Mouse (Mus musculus) heart, embryonic 10.5 days (tissue): ENCODE measurements around the gene 1700001P01Rik. TPM values are rescaled to one million over a fixed set of nuclear protein-coding genes. Genes with fewer than 3 reads are reported as not detected.

Experiments used
- DNase-seq: peaks from one replicate; pipeline ENCODE4 v3.0.0-alpha.2; 2017; ENCODE audit warnings: low spot score
- H3K27ac ChIP-seq: fragments of 300-500 bp; sonication (generic); 2 replicates; pipeline ENCODE4 v1.5.1; 2016; ENCODE audit warnings: mild to moderate bottlenecking
- H3K27me3 ChIP-seq: fragments of 300-500 bp; sonication (generic); 2 replicates; pipeline ENCODE4 v1.6.1; 2016; ENCODE audit warnings: mild to moderate bottlenecking; ENCODE audit not compliant: poor library complexity, insufficient read depth, severe bottlenecking
- H3K36me3 ChIP-seq: fragments of 300-500 bp; sonication (generic); 2 replicates; pipeline ENCODE4 v1.6.1; 2016; ENCODE audit warnings: mild to moderate bottlenecking, moderate library complexity
- H3K4me1 ChIP-seq: fragments of 300-500 bp; sonication (generic); 2 replicates; pipeline ENCODE4 v1.6.1; 2016; ENCODE audit warnings: mild to moderate bottlenecking
- H3K4me3 ChIP-seq: fragments of 300-500 bp; sonication (generic); 2 replicates; pipeline ENCODE4 v1.5.1; 2016; ENCODE audit warnings: mild to moderate bottlenecking, moderate library complexity
- H3K9me3 ChIP-seq: fragments of 300-500 bp; sonication (generic); 2 replicates; pipeline ENCODE4 v1.6.1; 2016; ENCODE audit warnings: mild to moderate bottlenecking, moderate library complexity
- WGBS: fragments of 180-500 bp; shearing (Covaris S2); methylation state at CpG from one replicate; pipeline ENCODE4 v1.1.7; 2016; 5-methylcytosine and 5-hydroxymethylcytosine counted together
- polyA plus RNA-seq: library from polyadenylated mRNA; unstranded; fragments of >200 nt; fragmentation: Nextera tagmentation; extraction: Ambion mirVana; gene quantifications from 2 replicates; pipeline ENCODE4 v1.2.1, GENCODE M21; 2016

The 1700001P01Rik gene
- polyA plus RNA-seq, result 0.30 TPM in 1 of 2 replicates, not detected in the other

DNA sequence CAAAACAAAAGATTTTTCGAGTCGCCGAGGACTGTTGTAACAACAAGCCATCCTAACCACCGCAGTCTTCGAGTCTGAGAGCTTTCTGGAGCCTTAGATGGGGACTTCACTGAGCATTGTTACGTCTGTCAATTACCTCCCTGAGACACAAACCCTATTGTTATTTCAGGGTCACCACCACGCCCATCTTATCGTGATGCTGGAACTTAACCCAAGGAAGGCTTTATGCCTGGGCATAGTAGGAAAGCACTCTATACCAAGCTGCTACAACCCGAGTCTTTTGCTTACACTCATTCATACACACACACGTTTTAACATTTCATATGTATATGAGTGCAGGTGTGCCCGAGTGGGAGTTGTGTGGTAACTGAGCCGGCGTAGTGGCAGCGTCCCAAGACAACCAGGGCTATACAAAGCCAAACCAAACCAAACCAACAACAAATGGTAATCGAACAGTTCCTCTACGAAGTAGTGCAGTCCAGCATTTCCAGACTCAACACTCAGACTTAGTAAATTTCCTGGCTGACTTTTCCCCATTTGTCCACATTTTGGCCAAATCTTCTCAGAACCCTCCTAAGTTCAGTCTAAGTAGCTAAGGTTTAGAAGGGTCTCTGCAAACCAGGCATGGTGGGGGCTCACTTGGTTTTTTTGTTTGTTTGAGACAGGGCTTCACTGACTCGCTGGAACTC, at the start of gene 1700001P01Rik:
Gene 1700001P01Rik (minus strand): TSS at position 111 of the 689 bp plus-strand sequence.
- H3K4me3 ChIP-seq, result no peak within 1 kb of the TSS
- peaks cover 57% of the 10 kb centered on the region for H3K36me3 ChIP-seq
- no peak within 1 kb of the TSS for H3K27ac ChIP-seq
- no peaks in the 10 kb centered on the region for H3K27me3 ChIP-seq
- no peaks in the 10 kb centered on the region for H3K9me3 ChIP-seq
- 49% methylated on average over 17 of the region's 17 CpGs for WGBS
- H3K4me1 ChIP-seq, result peaks cover 12% of the 10 kb centered on the region
- DNase-seq, result no peak

DNA sequence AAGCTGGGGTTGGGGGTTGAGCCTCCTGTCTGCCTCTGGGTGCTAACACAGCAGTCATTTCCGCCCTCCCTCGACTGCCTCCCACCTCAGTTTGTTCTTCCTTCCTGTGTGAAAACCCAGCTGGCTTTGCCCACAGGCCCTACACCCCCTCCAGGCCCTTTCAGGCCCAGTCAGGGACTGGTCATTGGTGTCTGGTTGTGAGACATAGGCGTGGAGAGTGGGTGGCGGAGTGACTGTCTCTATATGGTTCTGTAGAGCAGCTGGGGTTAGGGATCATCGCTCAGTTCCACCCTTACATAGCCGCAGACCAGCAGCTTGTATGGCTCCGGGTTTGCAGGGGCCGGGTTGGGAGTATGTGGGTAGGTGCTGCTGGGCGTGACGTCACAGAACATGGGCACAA, 49.6 kb upstream of the 1700001P01Rik start:
- no peaks in the 10 kb centered on the region for H3K27me3 ChIP-seq
- WGBS, result 80% methylated on average over 10 of the region's 10 CpGs
- no peak overlapping the region for H3K4me3 ChIP-seq
- peaks cover 42% of the 10 kb centered on the region for H3K4me1 ChIP-seq
- peaks cover 86% of the 10 kb centered on the region for H3K36me3 ChIP-seq
- DNase-seq, result no peak
- H3K27ac ChIP-seq, result no peak overlapping the region
- no peaks in the 10 kb centered on the region for H3K9me3 ChIP-seq

DNA sequence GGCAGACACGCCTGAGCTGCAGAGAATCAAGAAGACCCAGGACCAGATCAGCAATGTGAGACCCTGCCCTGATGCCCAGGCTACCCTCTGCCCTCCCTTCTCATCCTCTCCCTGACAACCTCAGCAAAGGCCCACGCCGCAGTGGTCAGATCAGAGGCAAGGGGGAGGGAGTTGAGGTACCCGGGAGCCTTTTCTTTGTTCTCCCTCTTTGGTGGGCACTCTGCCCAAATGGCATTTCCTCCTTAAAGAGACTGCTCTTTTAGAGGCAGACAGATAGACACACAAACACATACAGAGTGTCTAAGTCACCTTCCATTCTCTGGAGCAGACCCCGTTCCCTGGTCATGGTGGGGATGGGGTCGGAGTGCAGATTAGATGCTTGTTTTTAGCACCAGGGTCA, 49.2 kb upstream of the 1700001P01Rik start:
- Histone ChIP-seq H3K36me3 (peaks cover 84% of the 10 kb centered on the region), H3K9me3 (no peaks in the 10 kb centered on the region), H3K4me3 (no peak overlapping the region), H3K27ac (no peak overlapping the region), H3K27me3 (no peaks in the 10 kb centered on the region), H3K4me1 (peaks cover 46% of the 10 kb centered on the region)
- 74% methylated on average over 6 of the region's 6 CpGs for WGBS
- DNase-seq, result no peak

DNA sequence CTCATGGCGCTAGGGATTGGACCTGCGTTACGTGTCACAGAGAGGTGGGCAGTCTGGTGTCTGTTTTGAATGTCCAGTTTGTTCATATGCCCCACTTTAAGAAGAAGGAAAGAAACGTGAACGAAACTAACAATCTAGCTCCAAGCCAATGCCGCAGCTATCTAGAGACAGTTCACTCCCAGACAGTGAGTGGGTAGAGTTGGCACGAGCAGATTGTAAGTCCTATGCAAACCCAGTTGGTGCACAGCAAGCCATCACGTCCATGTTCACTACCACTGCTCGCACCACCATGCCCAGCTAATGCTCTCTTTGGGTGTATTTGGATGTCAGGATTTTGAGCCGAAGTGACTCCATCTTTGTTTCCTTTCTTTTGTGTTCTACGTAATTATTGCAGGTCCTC, 48.5 kb upstream of the 1700001P01Rik start:
- Histone ChIP-seq H3K4me1 (peaks cover 53% of the 10 kb centered on the region), H3K4me3 (no peak overlapping the region), H3K27me3 (no peaks in the 10 kb centered on the region), H3K9me3 (no peaks in the 10 kb centered on the region), H3K36me3 (peaks cover 79% of the 10 kb centered on the region), H3K27ac (no peak overlapping the region)
- no peak for DNase-seq
- 94% methylated on average over 11 of the region's 11 CpGs for WGBS

DNA sequence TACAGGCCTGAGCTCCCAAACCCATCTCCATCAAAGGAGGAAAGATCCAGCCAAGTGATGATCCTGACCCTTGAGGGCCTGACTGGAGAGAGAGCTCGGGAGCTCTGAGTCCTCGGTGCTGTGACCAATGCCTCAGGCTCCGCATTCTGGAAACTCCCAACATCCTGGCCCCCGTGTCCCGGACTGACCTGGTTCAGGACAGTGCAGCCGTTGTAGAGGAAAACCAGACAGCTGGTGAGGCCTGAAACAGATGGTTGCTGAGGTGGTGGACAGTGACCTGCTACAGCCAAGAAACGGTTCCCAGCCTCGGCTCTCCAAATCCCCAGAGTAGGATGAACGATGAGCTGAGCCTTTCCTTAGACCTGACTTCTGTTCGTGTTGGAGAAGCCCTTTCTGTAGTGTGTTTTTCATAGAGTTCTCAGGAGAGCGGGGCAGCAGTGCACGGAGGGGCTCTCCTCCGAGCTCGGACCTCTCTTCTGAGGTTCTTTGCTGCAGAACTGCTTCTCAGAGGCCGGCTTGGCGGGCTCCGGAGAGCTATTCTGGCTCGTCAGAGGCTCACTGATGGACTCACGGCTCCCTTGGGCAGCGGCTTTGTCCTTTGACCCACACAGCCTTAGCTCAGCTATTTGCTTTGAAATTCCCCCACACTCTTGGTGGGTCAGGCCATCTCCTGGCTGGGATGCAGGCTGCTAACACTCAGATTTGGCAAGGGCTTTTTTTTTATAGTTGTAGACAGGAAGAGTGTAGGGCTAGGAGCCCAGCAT, 47.3 kb upstream of the 1700001P01Rik start:
- WGBS, result 73% methylated on average over 20 of the region's 20 CpGs
- Histone ChIP-seq H3K4me1 (peaks cover 64% of the 10 kb centered on the region), H3K27ac (peak overlapping the region; percentile 59; the same call in 1 of the 2 replicates)

DNA sequence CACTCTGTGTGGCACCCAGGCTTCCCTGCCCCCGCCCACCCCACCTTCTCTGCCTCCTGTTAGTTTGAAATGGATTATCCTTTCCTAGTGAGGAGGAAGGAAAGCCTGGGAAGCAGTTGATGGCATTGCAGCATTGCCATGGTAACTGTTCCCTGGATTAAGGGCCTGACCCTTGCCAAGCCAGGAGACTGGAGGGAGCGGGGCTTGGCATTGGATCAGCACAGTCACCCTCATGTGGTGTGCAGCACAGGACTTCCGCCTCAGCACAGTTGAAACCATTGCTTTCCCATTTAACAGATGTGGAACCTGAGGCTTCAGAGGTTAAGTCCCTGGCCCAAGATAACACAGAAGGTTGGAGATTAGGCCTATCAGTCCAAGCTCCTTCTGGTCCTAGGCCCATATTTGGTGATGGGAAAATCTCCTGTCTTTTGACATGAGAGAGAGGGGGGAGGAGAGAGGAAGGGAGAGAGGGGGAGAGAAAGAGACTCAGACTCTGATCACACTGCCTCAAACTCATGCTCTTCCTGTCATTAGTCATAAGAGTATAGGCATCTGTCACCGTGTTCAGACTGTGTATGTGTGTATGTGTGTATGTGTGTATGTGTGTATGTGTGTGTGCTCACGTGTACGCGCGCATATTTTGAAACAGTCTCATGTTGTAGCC, 45.8 kb upstream of the 1700001P01Rik start:
- no peaks in the 10 kb centered on the region for H3K27me3 ChIP-seq
- peaks cover 67% of the 10 kb centered on the region for H3K4me1 ChIP-seq
- no peak overlapping the region; the same call in 1 of the 2 replicates for H3K4me3 ChIP-seq
- 93% methylated on average over 8 of the region's 8 CpGs for WGBS
- H3K9me3 ChIP-seq, result no peaks in the 10 kb centered on the region
- peaks cover 60% of the 10 kb centered on the region for H3K36me3 ChIP-seq
- H3K27ac ChIP-seq, result peak overlapping the region; percentile 59
- DNase-seq, result no peak

More for the DNA sequence above, 47.3 kb upstream of the 1700001P01Rik start:
- Histone ChIP-seq H3K9me3 (no peaks in the 10 kb centered on the region), H3K27me3 (no peaks in the 10 kb centered on the region), H3K36me3 (peaks cover 68% of the 10 kb centered on the region), H3K4me3 (no peak overlapping the region)
- DNase-seq, result no peak

DNA sequence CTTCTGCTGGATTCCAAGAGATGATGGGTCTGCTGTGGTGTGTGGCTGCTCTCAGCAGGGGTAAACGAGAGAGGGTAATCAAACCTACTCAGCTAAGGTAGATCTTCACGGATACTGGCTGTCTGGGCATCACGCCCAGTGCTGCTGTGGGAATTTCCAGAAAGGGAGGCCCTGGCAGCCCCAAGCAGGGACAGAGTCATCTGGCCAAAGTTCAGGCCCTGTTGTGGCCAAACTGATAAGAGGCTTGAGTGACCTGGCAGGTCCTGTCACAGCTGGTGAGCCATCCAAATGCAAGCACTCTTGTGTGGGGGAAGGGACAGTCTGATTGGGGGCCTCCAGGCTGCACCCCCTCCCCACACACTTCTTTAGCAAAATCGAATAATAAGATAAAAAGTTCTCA, 45.1 kb upstream of the 1700001P01Rik start:
- Histone ChIP-seq H3K27ac (peak overlapping the region; percentile 59; the same call in 1 of the 2 replicates), H3K36me3 (peaks cover 59% of the 10 kb centered on the region), H3K4me3 (no peak overlapping the region), H3K27me3 (no peaks in the 10 kb centered on the region), H3K4me1 (peaks cover 69% of the 10 kb centered on the region), H3K9me3 (no peaks in the 10 kb centered on the region)
- 27% methylated on average over 4 of the region's 4 CpGs for WGBS
- no peak for DNase-seq

DNA sequence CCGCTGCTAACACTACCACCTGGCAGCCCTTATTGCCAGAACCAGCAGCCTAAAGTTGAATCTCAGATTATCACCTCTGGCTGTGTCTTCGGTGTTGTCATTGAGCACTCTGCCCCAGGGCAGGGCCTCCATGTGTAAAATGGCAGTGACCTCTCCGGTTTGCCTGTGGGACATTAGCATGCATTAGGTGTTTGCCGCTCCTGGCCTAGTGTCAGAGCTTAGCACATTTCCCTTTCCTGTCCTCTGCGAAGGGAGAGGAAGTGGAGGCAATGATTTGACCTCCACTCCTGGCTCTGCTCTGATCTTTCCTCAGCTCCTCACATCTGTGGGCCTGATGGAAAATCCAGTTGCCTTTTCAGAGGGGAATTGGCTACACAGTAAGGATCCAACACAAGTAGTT, 44.2 kb upstream of the 1700001P01Rik start:
- Histone ChIP-seq H3K36me3 (peaks cover 58% of the 10 kb centered on the region), H3K9me3 (no peaks in the 10 kb centered on the region), H3K4me1 (peaks cover 78% of the 10 kb centered on the region), H3K4me3 (no peak overlapping the region), H3K27ac (no peak overlapping the region; the same call in 1 of the 2 replicates), H3K27me3 (no peaks in the 10 kb centered on the region)
- WGBS, result 65% methylated on average over 5 of the region's 5 CpGs
- DNase-seq, result no peak

DNA sequence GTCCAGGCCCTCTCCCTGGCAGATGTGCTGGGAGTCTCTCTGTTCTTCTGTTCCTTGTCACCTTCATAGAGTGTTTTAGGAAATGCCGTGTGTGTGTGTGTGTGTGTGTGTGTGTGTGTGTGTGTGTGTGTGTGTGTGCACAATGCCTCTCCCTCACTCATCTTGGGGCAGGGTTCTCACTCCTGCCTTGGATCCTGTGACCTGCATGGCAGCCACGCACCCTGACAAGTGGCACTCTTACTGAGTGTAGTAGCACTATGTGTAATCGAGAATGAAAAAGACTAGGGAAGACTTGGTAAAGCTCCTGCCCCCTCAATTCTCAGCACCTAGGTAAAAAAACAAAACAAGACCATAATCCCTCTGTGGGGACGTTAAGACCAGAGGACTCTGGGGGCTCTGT, 43.4 kb upstream of the 1700001P01Rik start:
- WGBS, result 49% methylated on average over 4 of the region's 4 CpGs
- no peaks in the 10 kb centered on the region for H3K27me3 ChIP-seq
- peaks cover 58% of the 10 kb centered on the region for H3K36me3 ChIP-seq
- no peak for DNase-seq
- no peaks in the 10 kb centered on the region for H3K9me3 ChIP-seq
- H3K4me1 ChIP-seq, result peaks cover 87% of the 10 kb centered on the region
- H3K27ac ChIP-seq, result peak overlapping the region; percentile 89
- H3K4me3 ChIP-seq, result no peak overlapping the region

DNA sequence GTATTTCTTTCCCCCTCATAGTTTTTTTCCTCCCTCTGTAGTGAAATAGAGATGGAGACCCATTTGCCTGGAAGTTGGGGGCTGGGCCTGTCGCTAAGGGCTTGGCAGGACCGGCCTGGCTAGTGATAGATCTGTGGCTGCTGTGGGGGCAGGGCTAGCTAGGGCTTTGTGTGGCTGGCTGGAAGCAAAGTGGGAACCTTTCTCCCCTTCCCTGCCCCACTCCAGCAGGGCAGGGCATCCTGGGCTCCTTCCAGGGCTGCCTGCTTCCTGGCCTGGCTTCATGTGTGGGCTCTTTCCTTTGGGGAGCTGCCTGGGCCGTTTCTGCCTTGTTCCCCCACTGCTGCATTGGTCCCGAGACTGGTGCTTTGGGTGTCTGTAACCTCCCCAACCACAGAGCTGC, 42.9 kb upstream of the 1700001P01Rik start:
- WGBS, result 15% methylated on average over 4 of the region's 4 CpGs
- Histone ChIP-seq H3K27ac (peak overlapping the region; percentile 89), H3K27me3 (no peaks in the 10 kb centered on the region), H3K36me3 (peaks cover 59% of the 10 kb centered on the region), H3K4me3 (no peak overlapping the region), H3K9me3 (no peaks in the 10 kb centered on the region), H3K4me1 (peaks cover 92% of the 10 kb centered on the region)
- DNase-seq, result no peak

DNA sequence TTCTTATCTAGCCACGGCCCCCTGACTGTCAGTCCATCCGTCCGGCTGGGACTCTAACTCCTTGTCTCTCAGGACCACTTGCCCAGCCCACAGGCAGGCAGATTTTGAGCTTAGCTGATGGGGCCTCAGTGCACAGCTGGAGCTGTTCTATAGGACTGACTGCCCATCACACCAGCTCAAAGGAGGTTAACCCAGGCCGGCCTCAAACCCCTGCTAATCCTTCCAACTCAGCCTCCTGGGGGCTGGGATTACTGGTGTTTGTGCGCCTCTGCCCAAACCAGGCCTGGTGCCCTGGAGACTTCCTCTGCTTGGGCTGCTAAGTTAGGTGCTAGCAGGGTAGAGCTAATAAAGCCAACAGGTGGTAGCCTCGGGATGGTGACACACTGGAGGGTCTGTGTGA, 42.3 kb upstream of the 1700001P01Rik start:
- 36% methylated on average over 6 of the region's 6 CpGs for WGBS
- Histone ChIP-seq H3K36me3 (peaks cover 61% of the 10 kb centered on the region), H3K9me3 (no peaks in the 10 kb centered on the region), H3K27me3 (no peaks in the 10 kb centered on the region), H3K4me1 (peaks cover 94% of the 10 kb centered on the region), H3K4me3 (no peak overlapping the region), H3K27ac (peak overlapping the region; percentile 89)
- no peak for DNase-seq

DNA sequence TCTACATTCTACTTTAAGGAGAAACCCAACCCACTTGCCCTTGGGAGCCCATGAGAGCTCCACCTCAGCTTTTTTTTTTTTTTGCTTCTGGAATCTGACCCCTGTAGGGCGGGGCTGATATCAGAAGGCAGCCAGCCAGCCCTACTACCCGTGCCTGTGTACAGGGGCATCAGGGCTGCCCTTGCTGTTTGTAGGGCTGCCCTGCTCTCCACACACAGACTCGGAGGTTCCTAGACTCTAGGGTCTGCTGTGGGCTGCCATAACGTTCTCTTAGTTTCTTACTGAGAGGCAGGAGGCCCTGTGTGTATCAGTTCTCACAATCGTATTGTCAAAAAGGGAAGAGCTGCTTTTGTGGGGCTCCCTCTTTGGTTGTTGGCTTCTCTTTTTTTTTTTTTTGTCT, 41.7 kb upstream of the 1700001P01Rik start:
- peaks cover 58% of the 10 kb centered on the region for H3K36me3 ChIP-seq
- H3K9me3 ChIP-seq, result no peaks in the 10 kb centered on the region
- peak overlapping the region; percentile 89 for H3K27ac ChIP-seq
- 33% methylated on average over 5 of the region's 5 CpGs for WGBS
- DNase-seq, result no peak
- peaks cover 94% of the 10 kb centered on the region for H3K4me1 ChIP-seq
- H3K27me3 ChIP-seq, result no peaks in the 10 kb centered on the region
- H3K4me3 ChIP-seq, result no peak overlapping the region

DNA sequence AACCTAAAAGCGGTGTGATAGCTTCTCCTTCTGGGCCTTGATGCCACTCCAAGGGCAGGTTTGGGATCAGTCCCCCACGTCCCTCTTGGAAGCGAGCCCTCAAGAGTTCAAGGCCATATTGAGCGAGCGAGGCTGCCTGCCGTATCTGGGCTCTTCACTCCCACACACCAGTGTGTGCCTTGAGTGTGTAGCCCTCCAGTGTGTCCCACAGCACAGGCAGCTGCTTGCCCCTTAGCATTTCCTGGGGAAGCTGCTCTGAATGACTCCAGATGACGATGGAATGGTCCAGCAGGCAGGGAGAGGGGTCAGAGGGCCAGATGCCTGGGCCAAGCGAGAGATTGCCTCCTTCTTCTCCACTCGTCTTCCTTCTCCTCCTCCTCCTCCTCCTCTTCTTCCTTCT, 41.2 kb upstream of the 1700001P01Rik start:
- no peak for DNase-seq
- WGBS, result 47% methylated on average over 9 of the region's 9 CpGs
- no peak overlapping the region for H3K4me3 ChIP-seq

More for the DNA sequence above, 41.2 kb upstream of the 1700001P01Rik start:
- peaks cover 99% of the 10 kb centered on the region for H3K4me1 ChIP-seq
- H3K27me3 ChIP-seq, result no peaks in the 10 kb centered on the region
- peaks cover 58% of the 10 kb centered on the region for H3K36me3 ChIP-seq
- no peaks in the 10 kb centered on the region for H3K9me3 ChIP-seq
- H3K27ac ChIP-seq, result peak overlapping the region; percentile 89
